Mouse (Mus musculus): ENCODE measurements at regions not wholly inside any gene's neighbourhood (a gene's known extent, or its start where the extent isn't known, plus 50 kb on each side); places are given as distances from the start of the nearest gene placed in this dataset.

- Histone ChIP-seq H3K9me3 (no peaks in the 10 kb centered on the region), H3K4me2 (no peak overlapping the region), H3K9ac (no peak overlapping the region), H3K27ac (no peak overlapping the region), H3K4me3 (no peak overlapping the region), H3K4me1 (replicated peaks) (no peaks in the 10 kb centered on the region), H3K36me3 (no peaks in the 10 kb centered on the region), H3K27me3 (no peaks in the 10 kb centered on the region)
- ATAC-seq (ENCODE audit: low FRiP score): no peak
- WGBS: 96% methylated on average over 5 of the region's 5 CpGs
These were observed 669.4 kb upstream of the Tbl1xr1 start for GRCm38 (mm10) chr3:21407077-21407476.

GRCm38 (mm10) chr3:21412010-21412409 is 664.4 kb upstream of the Tbl1xr1 start:
- H3K36me3 ChIP-seq: no peaks in the 10 kb centered on the region
- 90% methylated on average over 2 of the region's 2 CpGs for WGBS
- no peak overlapping the region for H3K4me3 ChIP-seq
- no peak overlapping the region for H3K4me2 ChIP-seq
- no peak for ATAC-seq (ENCODE audit: low FRiP score)
- no peaks in the 10 kb centered on the region for H3K27me3 ChIP-seq
- no peak overlapping the region for H3K9ac ChIP-seq
- H3K4me1 ChIP-seq (replicated peaks): no peaks in the 10 kb centered on the region
- H3K27ac ChIP-seq: no peak overlapping the region
- H3K9me3 ChIP-seq: no peaks in the 10 kb centered on the region

GRCm38 (mm10) chr3:21423139-21423538 is 653.3 kb upstream of the Tbl1xr1 start:
- Histone ChIP-seq H3K9me3 (no peaks in the 10 kb centered on the region), H3K4me3 (no peak overlapping the region), H3K27me3 (no peaks in the 10 kb centered on the region), H3K4me1 (replicated peaks) (peaks cover 4% of the 10 kb centered on the region; the same call in 1 of the 2 replicates), H3K9ac (no peak overlapping the region), H3K36me3 (no peaks in the 10 kb centered on the region), H3K27ac (no peak overlapping the region), H3K4me2 (no peak overlapping the region)
- WGBS: 57% methylated on average over 5 of the region's 5 CpGs
- no peak for ATAC-seq (ENCODE audit: low FRiP score)

GRCm38 (mm10) chr3:21426538-21426937 is 649.9 kb upstream of the Tbl1xr1 start:
- ATAC-seq (ENCODE audit: low FRiP score): no peak
- no peak overlapping the region for H3K27ac ChIP-seq
- H3K4me1 ChIP-seq (replicated peaks): peaks cover 4% of the 10 kb centered on the region; the same call in 1 of the 2 replicates
- no peak overlapping the region for H3K4me2 ChIP-seq
- no peaks in the 10 kb centered on the region for H3K27me3 ChIP-seq
- no peaks in the 10 kb centered on the region for H3K9me3 ChIP-seq
- H3K36me3 ChIP-seq: no peaks in the 10 kb centered on the region
- H3K9ac ChIP-seq: no peak overlapping the region
- WGBS: 85% methylated on average over 6 of the region's 6 CpGs
- no peak overlapping the region for H3K4me3 ChIP-seq

- Histone ChIP-seq H3K27me3 (no peaks in the 10 kb centered on the region), H3K9me3 (no peaks in the 10 kb centered on the region), H3K4me3 (no peak overlapping the region), H3K4me2 (no peak overlapping the region), H3K36me3 (no peaks in the 10 kb centered on the region), H3K9ac (no peak overlapping the region), H3K4me1 (replicated peaks) (peaks cover 4% of the 10 kb centered on the region; the same call in 1 of the 2 replicates), H3K27ac (no peak overlapping the region)
- WGBS: 60% methylated on average over 6 of the region's 6 CpGs
- ATAC-seq (ENCODE audit: low FRiP score): no peak
These were observed 648.9 kb upstream of the Tbl1xr1 start for GRCm38 (mm10) chr3:21427408-21428031.

- 41% methylated on average over 2 of the region's 2 CpGs for WGBS
These were observed 648.3 kb upstream of the Tbl1xr1 start for GRCm38 (mm10) chr3:21428120-21428519.

GRCm38 (mm10) chr3:21464245-21464644 is 612.2 kb upstream of the Tbl1xr1 start:
- ATAC-seq (ENCODE audit: low FRiP score): no peak
- Histone ChIP-seq H3K9ac (no peak overlapping the region), H3K4me1 (replicated peaks) (peaks cover 5% of the 10 kb centered on the region), H3K4me2 (no peak overlapping the region), H3K4me3 (no peak overlapping the region), H3K27ac (no peak overlapping the region), H3K27me3 (no peaks in the 10 kb centered on the region), H3K36me3 (no peaks in the 10 kb centered on the region), H3K9me3 (no peaks in the 10 kb centered on the region)
- 73% methylated on average over 4 of the region's 4 CpGs for whole genome bisulfite sequencing

More at GRCm38 (mm10) chr3:21428120-21428519, 648.3 kb upstream of the Tbl1xr1 start:
- no peak overlapping the region for H3K4me3 ChIP-seq
- H3K27ac ChIP-seq: no peak overlapping the region
- ATAC-seq (ENCODE audit: low FRiP score): no peak
- H3K4me2 ChIP-seq: no peak overlapping the region
- H3K9ac ChIP-seq: no peak overlapping the region
- no peaks in the 10 kb centered on the region for H3K27me3 ChIP-seq
- no peaks in the 10 kb centered on the region for H3K36me3 ChIP-seq
- no peaks in the 10 kb centered on the region for H3K9me3 ChIP-seq
- peaks cover 4% of the 10 kb centered on the region; the same call in 1 of the 2 replicates for H3K4me1 ChIP-seq (replicated peaks)

- no peak overlapping the region for H3K9ac ChIP-seq
- no peak overlapping the region for H3K27ac ChIP-seq
- no peak for ATAC-seq (ENCODE audit: low FRiP score)
- WGBS: 39% methylated on average over 7 of the region's 7 CpGs
- H3K27me3 ChIP-seq: no peaks in the 10 kb centered on the region
- peaks cover 5% of the 10 kb centered on the region for H3K4me1 ChIP-seq (replicated peaks)
- H3K9me3 ChIP-seq: no peaks in the 10 kb centered on the region
- H3K4me2 ChIP-seq: no peak overlapping the region
- no peak overlapping the region for H3K4me3 ChIP-seq
- no peaks in the 10 kb centered on the region for H3K36me3 ChIP-seq
These were observed 610.3 kb upstream of the Tbl1xr1 start for GRCm38 (mm10) chr3:21466113-21466645.

- Histone ChIP-seq H3K4me3 (no peak overlapping the region), H3K4me2 (no peak overlapping the region), H3K27me3 (no peaks in the 10 kb centered on the region), H3K9ac (no peak overlapping the region), H3K36me3 (no peaks in the 10 kb centered on the region), H3K4me1 (replicated peaks) (peaks cover 9% of the 10 kb centered on the region), H3K27ac (no peak overlapping the region), H3K9me3 (no peaks in the 10 kb centered on the region)
- WGBS: 76% methylated on average over 4 of the region's 4 CpGs
- no peak for ATAC-seq (ENCODE audit: low FRiP score)
These were observed 599.1 kb upstream of the Tbl1xr1 start for GRCm38 (mm10) chr3:21477366-21477765.

- Histone ChIP-seq H3K4me1 (replicated peaks) (peaks cover 9% of the 10 kb centered on the region), H3K9ac (no peak overlapping the region), H3K27me3 (no peaks in the 10 kb centered on the region), H3K36me3 (no peaks in the 10 kb centered on the region), H3K9me3 (no peaks in the 10 kb centered on the region), H3K27ac (peak overlapping the region; percentile 69), H3K4me3 (no peak overlapping the region), H3K4me2 (no peak overlapping the region)
- peak; percentile 68; the same call in 1 of the 2 replicates for ATAC-seq (ENCODE audit: low FRiP score)
- WGBS: 40% methylated on average over 5 of the region's 5 CpGs
These were observed 597.2 kb upstream of the Tbl1xr1 start for GRCm38 (mm10) chr3:21479021-21479795.

GRCm38 (mm10) chr3:21479846-21480245 is 596.6 kb upstream of the Tbl1xr1 start:
- ATAC-seq (ENCODE audit: low FRiP score): no peak
- H3K9ac ChIP-seq: no peak overlapping the region
- no peaks in the 10 kb centered on the region for H3K9me3 ChIP-seq
- no peaks in the 10 kb centered on the region for H3K36me3 ChIP-seq
- no peak overlapping the region for H3K27ac ChIP-seq
- H3K4me2 ChIP-seq: no peak overlapping the region
- H3K27me3 ChIP-seq: no peaks in the 10 kb centered on the region
- H3K4me1 ChIP-seq (replicated peaks): peaks cover 9% of the 10 kb centered on the region
- H3K4me3 ChIP-seq: no peak overlapping the region

- no peak for ATAC-seq (ENCODE audit: low FRiP score)
- 89% methylated on average over 2 of the region's 2 CpGs for WGBS
- Histone ChIP-seq H3K27me3 (no peaks in the 10 kb centered on the region), H3K4me2 (no peak overlapping the region), H3K4me3 (no peak overlapping the region), H3K9ac (no peak overlapping the region), H3K9me3 (no peaks in the 10 kb centered on the region), H3K4me1 (replicated peaks) (peaks cover 6% of the 10 kb centered on the region), H3K27ac (no peak overlapping the region), H3K36me3 (no peaks in the 10 kb centered on the region)
These were observed 592.4 kb upstream of the Tbl1xr1 start for GRCm38 (mm10) chr3:21484052-21484451.

GRCm38 (mm10) chr3:21485454-21485853 is 591.0 kb upstream of the Tbl1xr1 start:
- Histone ChIP-seq H3K4me2 (no peak overlapping the region), H3K27me3 (no peaks in the 10 kb centered on the region), H3K9ac (no peak overlapping the region), H3K36me3 (no peaks in the 10 kb centered on the region), H3K4me1 (replicated peaks) (no peaks in the 10 kb centered on the region), H3K9me3 (no peaks in the 10 kb centered on the region), H3K4me3 (no peak overlapping the region), H3K27ac (no peak overlapping the region)
- ATAC-seq (ENCODE audit: low FRiP score): no peak
